Mouse (Mus musculus) mesoderm, embryonic 11.5 days (tissue): Measurements from ENCODE around the gene AC124502.3.
"Not testable (repeated sequence)": the region's sequence is repeated elsewhere in the genome, so short reads cannot be mapped to it uniquely, and the experiment has no call there.

ENCODE experiments used
- DNase-seq: peaks from one replicate; pipeline ENCODE4 v3.0.0-alpha.2; 2012; ENCODE audit warnings: low read depth, low spot score

The AC124502.3 gene

DNA sequence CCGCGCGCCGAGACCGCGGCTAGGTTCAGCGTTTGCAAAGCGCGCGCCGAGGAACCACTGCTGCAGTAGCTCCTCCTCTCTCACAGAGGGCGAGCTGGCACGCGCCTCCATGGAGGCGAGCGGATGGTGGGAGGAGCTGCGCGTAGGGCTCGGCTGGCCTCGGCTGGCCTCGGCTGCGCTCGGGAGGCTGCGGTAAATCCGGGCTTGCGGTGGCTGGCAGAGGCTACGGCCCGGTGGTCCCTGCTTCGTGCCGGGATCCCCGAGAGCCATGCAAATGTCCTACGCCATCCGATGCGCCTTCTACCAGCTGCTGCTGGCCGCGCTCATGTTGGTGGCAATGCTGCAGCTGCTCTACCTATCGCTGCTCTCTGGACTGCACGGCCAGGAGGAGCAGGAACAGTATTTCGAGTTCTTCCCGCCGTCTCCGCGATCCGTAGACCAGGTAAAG, at the start of gene AC124502.3, which contains the start of gene B4gat1:
Gene AC124502.3 (plus strand): TSS at position 183 of the 448 bp plus-strand sequence.
Gene B4gat1 (plus strand): TSS at position 118 of the 448 bp plus-strand sequence.
- DNase-seq, result peak; percentile 95

DNA sequence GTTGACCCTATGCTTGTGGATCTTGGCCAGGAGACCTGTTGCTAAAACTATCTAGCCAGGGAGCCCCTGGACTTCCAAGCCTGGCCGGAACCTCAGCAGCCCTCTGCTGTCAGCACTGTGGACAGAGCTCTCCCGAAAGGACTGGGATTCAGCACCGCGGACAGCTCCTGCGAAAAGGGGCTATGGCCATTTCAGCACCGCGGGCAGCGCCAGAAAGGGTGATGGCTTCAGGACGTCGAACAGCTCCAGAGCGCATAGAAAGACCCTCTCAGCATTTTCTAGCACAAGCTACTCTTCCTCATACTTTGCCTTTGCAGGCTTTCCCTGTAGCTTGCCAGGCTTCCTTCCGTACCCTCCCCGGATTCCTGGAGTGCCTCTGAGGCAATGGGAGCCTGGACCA, 49.7 kb upstream of the AC124502.3 start:
- DNase-seq, result peak; percentile 94

DNA sequence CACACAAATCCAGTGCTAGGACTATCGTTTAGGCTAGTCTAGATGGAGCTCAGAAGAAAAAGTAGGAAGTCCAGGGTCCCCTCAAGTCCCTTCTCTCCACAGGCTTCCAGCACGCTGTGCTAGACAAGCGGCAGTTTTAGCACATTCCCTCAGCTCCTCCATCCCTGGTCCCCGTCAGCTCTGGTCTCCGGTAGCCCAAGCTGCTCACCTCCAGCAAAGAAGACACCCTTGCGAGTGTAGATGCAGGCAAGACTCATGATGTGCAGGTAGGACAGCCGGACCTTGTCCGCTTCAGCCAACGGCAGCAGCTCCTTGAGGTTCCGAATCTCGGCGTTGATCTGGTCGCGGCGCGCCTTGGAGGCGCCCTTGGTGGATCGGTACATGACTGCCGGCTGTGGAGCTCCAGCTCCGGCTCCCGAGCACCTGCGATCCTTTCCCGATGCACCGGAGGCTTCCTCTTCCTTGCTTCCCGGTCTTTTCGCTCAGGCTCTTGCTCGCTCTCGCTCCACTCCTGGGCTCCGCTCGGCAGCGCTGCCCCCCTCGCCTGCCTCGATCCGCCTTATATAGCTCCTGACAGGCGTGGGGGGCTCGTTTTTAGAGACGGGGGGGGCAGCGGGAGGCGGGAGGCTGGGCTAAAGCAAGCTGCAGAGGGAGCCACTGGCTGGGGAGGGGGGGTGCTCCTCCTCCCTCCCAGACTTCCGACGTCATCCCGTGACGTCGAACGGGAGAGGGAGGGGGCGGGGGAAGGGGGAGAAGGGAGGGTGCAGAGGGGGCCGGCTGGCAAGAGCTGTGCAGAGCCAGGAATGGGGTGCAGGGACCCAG, 49.0 kb upstream of the AC124502.3 start:
- no peak for DNase-seq

DNA sequence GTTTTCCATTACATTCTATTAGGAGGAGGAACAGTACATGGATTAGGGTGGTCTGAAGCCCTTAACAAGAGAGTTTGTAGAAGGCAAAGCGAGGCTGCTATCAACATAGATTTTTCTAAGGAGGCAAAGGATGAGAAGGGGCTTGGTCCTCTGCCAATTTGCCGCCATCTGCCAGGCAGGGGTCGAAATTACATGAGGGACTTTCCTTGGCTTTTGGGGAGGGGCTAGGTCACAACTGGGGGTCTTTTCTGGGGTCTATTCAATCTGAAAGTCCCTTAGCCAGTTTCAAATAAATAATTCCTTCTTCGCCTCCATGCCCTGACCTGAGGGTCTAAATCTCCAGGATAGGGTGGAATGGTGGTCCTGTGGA, 48.5 kb upstream of the AC124502.3 start, which contains the start of gene Npas4:
Gene Npas4 (minus strand): TSS at position 61 of the 370 bp plus-strand sequence.
- no peak for DNase-seq

DNA sequence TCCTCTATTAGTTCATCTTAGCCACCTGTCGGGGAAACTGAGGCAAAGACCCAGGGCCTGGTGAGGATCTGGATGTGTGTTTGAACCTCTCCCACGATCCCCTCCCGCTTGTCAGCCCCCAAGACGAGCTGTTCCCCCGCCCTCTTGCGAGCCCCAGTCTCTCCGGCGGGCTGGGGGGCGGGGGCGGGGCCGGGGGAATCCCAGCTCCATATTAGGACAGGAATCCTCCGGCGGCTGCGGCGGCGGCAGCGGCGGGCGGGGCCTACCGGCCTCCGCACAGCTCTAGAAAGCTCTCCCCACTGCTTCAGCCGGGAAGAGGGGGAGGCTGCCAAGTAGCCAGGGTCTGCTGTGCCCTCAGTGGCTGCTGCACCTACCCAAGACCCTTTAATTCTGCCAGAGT, 48.0 kb upstream of the AC124502.3 start:
- DNase-seq, result no peak

DNA sequence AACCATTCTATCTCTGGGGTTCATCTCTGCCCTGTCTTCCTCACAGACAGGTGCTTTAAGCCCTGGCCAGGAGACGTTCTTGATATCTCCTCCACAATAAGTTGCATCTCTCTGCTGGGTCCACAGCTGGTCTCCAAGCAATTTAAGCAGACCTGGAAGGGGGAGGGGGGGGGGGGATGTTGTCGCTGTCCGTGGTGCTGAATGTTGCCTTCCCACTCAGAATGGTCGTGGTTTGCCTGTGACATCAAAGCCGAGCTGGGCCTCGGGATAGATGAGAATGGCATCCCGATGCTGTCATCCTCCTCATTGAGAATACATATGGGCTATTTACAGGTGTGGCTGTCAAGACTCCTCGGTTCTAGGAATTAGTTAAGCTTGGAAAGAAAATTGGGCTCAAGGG, 46.3 kb upstream of the AC124502.3 start:
- peak; percentile 31 for DNase-seq

DNA sequence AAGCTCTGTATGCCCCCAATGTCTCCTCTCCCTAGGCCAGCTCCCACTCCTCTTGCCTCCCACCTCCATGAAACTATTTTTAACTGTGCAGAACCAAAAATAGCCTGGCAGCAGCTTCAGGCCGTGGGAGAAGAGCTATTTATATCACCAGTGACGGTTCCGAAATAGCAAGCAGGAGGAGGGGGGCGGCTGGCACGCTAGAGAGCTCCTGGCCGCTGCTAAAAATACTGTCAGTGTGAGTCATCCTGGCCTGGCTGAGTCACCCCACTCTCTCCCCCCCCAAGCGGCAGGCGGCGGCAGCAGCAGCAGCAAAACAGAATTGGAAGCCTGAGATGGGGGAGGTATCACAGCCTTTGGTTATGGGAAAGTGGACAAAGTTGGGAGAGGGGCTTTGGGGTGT, 45.8 kb upstream of the AC124502.3 start:
- DNase-seq, result no peak

DNA sequence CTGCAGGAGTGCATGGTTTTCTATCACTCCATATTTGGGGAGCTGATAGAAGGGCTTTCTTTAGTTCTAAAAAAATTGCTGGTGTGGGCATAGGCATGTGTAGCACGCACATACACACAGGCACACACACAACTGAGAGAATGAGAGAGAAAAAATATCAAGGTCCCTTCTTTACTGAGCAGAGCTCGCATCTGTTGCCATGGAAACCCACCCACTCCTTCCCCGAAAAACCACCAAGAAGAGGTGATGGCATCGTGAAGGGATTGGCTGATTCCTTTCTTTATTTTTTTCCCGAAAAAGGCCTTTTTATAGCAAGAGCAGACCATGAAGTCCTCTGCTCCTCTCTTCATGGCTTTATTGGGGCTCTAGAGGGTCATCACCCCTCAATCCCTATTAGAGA, 44.6 kb upstream of the AC124502.3 start:
- DNase-seq, result no peak

DNA sequence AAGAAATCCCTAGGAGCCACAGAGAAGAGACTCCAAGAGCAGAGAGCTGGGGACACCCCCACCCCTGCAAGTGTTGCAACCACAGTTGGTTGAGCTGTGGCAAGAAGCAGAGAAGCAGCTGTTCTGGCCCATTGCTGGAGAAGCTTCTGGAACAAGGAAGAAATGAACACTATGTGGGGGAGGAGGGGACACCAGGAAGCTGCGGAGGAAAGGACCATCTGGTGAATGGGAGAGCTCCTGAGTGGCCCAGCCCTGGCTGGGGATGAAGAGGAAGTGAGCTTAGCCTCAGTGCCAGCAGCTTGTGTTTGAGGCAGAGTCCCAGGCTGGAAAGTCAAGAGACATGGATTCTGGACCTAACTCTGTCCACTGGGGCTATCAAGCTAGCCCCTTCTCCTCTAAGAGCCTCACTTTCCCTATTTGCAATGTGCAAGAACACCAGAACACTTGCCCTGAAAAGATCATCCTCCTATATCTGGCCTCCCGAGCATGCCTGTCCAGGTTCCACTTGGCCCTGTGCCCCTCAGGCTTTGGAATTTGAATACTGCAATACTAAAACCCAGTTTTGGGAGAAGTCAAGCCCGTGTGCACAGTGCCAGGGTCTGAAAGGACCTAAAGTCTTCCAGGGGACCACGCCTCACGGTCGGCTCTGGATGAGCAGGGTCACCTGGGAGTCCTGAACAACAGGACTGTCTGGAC, 39.1 kb upstream of the AC124502.3 start:
- no peak for DNase-seq

DNA sequence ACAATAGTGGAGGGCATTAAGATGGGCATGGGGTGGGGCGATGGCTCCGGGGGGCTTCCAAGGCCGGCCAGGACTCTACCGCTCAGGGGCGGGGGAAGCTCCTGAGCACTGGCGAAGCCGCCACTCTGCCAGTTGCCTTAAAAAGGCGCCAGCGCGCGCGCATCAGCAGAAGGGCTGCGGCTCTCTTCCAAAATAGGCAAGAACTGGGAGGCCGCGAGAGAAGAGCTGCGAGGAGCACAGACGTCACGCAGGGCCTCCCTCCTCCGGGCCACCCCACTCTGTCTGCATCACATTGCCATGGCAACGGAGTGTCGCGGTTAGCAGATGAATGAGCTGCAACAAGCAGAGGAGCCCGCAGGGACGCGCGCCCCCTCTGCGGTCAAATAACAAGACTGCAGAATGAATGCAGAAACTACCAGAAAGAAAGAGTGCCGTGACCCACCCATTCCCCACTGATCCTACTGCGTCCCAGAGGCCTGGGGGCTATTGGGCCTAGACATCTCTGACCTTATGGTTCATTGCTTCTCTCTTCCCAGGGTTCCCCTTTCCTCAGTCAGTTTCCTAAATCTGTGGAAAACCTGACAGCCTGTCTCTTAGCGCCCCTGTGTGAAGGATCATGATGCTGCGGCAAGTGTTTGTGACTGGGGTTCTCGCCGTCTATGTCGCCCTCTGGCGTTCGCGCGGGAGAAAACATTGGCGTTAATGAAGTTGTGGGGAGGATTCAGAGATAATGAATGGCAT, 36.9 kb upstream of the AC124502.3 start:
- DNase-seq, result peak; percentile 93

DNA sequence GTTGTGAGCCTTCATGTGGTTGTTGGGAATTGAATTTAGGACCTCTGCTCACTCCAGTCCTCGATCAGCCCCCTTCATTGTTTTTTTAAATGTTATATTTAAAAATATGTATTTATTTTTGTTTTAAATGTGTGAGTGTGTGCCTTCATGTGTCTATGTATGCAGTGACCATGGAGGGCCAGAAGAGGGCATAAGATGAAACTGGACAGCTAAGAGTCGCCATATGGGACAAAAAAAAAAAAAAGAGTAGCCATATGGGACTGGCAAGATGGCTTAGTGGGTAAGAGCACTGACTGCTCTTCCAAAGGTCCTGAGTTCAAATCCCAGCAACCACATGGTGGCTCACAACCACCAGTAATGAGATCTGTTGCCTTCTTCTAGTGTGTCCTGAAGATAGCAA, 35.0 kb upstream of the AC124502.3 start:
- DNase-seq, result not testable (repeated sequence)

DNA sequence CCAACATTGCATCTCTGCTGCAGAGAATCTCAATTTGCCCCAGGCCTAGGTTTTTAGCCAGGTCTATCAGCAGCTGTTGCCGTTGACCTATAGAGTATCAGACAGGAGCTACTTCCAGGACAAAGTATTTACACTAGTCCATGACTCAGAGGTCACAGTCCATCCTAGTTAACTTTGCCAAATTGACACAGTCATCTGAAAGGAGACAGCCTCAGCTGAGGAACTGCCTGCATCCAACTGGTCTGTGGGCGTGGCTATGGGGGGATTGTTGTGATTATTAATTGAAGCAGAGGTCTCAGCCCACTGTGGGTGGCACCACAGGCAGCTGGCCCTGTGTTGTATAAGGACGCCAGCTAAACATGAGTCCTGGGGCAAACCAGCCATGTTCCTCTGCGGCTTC, 33.8 kb upstream of the AC124502.3 start:
- no peak for DNase-seq

DNA sequence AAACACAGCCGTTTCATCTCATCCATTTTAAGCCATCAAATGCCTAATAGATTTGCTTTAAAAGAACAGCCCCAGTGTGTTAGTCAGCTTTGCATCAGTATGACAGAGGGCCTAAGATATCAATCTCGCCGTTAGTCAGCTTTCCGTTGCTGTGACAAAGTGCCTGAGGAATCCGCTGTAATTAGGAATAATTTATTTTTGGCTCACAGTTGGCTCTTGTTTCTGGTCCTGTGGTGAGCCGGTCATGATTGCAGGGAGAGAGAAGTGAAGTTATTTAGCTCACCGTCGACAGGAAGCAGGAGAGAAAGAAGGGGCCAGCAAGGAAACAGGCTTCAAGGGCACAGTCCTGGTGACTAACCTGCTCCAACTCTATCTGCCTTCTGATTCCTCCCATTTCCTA, 25.6 kb upstream of the AC124502.3 start:
- no peak for DNase-seq

DNA sequence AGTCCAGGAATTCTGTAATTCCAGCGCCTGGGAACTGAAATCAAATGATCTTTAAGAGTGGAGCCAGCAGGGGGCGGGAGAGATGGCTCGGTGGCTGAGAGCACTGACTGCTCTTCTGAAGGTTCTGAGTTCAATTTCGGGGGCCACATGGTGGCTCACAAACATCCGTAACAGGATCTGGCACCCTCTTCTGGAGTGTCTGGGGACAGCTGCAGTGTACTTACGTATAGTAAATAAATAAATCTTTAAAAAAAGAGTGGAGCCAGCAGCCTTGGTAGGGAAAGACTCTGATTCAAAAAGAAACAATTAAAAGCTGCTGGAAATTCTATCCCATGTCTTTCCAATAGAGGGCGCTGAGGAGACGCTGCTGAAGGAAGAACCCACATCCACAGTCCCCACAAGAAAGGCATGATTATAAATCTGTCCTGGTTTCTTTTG, 23.7 kb upstream of the AC124502.3 start:
- peak; percentile 70 for DNase-seq

DNA sequence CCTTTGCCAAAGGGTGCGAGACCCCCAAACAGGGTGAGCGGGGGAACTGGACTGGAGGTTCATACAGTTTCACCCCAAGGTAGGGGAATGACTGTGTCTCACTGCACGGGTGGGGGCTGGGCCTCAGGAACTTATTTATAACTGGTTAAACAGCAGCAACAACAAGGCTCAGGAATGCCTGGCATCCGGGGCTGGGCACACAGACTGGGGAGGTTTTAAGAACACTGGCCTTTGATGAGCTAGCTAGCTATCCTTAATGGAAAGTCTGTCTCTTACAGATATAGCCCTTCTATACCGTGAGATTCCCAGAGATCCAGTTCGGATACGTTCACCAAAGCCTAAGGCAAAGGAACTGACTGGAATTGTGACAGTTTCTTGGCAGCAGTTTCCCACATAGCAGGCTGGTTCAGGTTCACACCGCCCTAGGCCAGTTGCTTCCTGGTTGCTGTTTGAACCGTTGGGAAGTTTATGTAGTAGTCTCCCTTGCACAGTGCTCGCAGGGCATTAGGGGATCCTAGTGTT, 22.4 kb upstream of the AC124502.3 start:
- DNase-seq, result peak; percentile 34

DNA sequence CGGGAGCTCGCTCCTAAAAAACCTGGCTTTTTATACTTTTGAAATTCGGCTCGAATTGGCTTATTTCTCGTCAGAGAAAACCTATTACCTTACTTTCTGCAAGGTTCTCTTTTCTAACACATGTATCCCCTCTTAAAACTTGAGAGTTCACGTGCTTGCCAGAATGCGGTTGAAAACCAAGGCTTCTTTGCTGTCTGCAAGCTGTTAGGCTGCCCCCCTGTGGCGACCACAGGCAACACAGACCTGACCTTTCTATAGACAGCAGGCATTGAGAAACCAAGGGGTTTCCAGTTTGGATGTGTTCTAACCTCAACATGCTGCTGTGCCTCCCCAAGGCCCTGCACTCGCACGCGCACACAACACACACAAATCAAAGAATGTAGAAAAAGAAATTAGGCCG, 21.9 kb upstream of the AC124502.3 start:
- peak; percentile 86 for DNase-seq

DNA sequence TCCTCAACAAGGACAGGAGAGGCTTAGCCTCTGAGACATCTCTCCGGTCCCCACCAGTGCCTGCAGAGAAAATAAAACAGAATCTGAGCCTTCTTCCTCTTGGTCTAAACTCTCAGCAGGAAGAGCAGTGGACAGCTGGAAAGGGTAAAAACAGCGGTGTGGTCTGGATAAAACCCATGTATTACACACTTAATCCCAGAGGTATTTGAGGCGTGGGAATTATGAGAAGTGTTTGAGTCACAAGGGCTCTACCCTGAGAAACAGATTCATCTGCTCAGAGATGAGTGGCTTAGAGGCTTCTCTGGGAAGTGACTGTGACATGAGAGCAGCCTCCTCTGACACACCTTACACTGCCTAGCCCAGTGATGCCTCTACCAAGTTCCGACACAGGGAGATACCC, 21.1 kb upstream of the AC124502.3 start:
- no peak for DNase-seq

DNA sequence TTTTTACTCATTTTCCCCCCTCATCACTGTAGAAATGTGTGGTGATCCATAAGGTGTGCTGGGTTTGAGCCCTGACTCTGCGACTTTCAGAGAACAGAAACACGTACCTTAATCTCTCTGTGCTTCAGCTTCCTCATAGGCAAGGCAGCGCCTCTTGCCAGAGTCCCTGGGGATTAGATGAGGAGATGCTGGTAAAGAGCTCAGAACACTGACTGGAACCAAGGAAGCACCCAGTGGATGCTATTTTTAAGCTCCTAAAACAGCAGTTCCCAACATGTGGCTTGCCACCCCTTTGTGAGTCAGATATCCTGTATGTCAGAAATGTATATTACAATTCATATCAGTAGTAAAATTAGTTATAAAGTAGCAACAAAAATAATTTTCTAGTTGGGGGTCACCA, 20.5 kb upstream of the AC124502.3 start:
- no peak for DNase-seq

DNA sequence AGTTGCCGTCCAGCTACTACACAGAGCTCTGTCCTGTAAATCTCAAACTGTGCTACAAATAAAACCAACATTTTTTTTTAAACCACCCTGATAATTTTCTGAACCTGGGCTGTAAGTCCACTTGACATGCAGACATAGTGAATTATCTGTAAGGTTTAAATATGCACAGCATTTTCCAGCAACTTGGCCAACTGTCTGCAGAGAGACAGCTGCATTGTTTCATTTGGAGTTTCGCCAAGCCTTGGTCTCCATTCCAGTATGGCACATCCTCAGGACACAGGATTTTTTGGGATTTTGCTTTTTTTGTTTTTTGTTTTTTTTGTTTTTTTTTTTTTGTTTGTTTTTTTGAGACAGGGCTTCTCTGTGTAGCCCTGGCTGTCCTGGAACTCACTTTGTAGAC, 17.3 kb upstream of the AC124502.3 start:
- no peak for DNase-seq

DNA sequence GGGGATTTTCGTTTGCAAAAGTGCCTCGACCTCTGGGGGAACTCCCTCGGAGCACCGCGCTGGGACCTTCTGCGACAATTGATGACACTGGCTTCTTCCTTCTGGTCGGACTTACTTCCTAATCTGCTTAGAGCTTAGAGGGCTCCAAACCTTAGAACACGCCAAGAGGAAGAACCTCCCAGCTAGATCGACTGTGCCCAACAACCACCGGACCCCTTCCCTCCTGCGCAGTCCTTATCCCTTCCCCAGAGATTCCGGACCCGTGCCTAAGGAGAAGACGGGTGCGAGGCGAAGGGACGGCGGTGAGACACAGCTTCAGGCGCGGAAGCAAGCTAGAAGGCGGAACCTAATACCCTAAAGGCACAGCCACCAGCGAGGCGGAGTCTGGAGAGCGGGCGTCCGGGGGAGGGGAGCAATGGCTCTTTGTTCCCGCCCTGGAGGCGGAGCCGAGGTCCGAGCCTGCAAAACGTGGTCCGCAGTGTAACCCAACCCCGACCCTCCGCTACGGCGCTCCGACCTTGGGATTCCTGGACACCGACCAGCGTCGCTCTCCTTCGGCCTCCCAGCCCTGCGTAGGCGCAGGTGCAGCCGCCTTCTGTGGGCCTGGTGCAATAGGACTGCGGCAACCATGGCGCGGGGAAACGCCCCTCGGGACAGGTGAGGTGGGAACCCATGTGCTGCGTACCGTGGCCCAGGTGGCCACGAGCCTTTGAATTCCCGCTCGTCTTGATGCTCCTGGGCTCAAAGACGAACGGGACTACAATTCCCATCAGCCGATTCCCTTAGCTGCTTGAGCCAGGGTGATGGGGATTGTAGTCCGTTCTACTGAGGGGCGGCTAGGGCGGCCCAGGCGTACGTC, 14.8 kb upstream of the AC124502.3 start, which contains the start of gene Slc29a2:
Gene Slc29a2 (plus strand): TSS at position 240 of the 859 bp plus-strand sequence.
- peak; percentile 94 for DNase-seq

DNA sequence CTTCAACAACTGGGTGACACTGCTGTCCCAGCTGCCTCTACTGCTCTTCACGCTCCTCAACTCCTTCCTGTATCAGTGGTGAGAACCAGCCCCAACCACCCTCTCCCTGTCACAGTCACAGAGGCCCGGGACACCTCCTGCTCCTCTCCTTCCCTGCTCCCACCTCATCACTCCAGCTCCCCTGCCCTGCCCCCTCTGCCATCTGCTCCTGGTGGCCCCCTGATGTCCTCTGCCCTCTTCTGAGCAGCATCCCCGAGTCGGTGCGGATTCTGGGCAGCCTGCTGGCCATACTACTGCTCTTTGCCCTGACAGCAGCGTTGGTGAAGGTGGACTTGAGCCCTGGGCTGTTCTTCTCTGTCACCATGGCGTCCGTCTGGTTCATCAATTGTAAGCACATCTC, 12.6 kb upstream of the AC124502.3 start:
- DNase-seq, result no peak
